Mouse (Mus musculus): ENCODE data around the gene Spred3. TPM values are rescaled to one million over a fixed set of nuclear protein-coding genes. Genes with fewer than 3 reads are reported as not detected.
A peak's percentile ranks its signal among the peaks of the same experiment; 100 is the strongest.

The Spred3 gene
- total RNA-seq, 2 experiments from 2014 or later: 42.3 to 52.3 TPM

GRCm38 (mm10) chr7:29134230-29134629 is 36.0 kb downstream of the Spred3 start:
- DNase-seq (ENCODE audit: low spot score in 2 of 2): no peak

GRCm38 (mm10) chr7:29128725-29129124 is 41.5 kb downstream of the Spred3 start:
- no peak for DNase-seq (ENCODE audit: low spot score in 2 of 2)

GRCm38 (mm10) chr7:29126173-29126915 is 43.9 kb downstream of the Spred3 start:
- DNase-seq (ENCODE audit: low spot score in 2 of 2): peak; percentile 18 to 23

GRCm38 (mm10) chr7:29124970-29125369 is 45.2 kb downstream of the Spred3 start, which contains the start of gene Ryr1:
Gene Ryr1, minus strand, starts transcription at chr7:29125179.
- DNase-seq (ENCODE audit: low spot score in 2 of 2): no peak

GRCm38 (mm10) chr7:29123531-29124358 is 46.5 kb downstream of the Spred3 start:
- no peak for DNase-seq (ENCODE audit: low spot score in 2 of 2)

- DNase-seq (ENCODE audit: low spot score in 2 of 2): no peak
These were observed 47.4 kb downstream of the Spred3 start for GRCm38 (mm10) chr7:29122821-29123220.

- DNase-seq (ENCODE audit: low spot score in 2 of 2): no peak
These were observed 50.7 kb downstream of the Spred3 start for GRCm38 (mm10) chr7:29119526-29119925.

- no peak for DNase-seq (ENCODE audit: low spot score in 2 of 2)
These were observed 51.9 kb downstream of the Spred3 start for GRCm38 (mm10) chr7:29118142-29118851.

- peak; percentile 15 to 21 for DNase-seq (ENCODE audit: low spot score in 2 of 2)
These were observed 60.9 kb downstream of the Spred3 start for GRCm38 (mm10) chr7:29108992-29109955.

Other genes with a start within 250 kb of the Spred3 start
- gene Actn4, start 208.1 kb downstream of the Spred3 start, total RNA-seq (2021): 100 to 1,000 TPM; 123 to 132 TPM
- gene Eif3k, start 188.5 kb downstream of the Spred3 start, total RNA-seq (2021): 100 to 1,000 TPM; 159 to 164 TPM
- 1 to 10 TPM; 2.7 to 4.1 TPM for gene Map4k1, start 188.4 kb downstream of the Spred3 start, total RNA-seq (2021)
- 10 to 100 TPM in 1 of 2 experiments, 1 to 10 TPM in 1; 9.3 to 12.2 TPM for gene Ryr1, start 45.2 kb downstream of the Spred3 start, total RNA-seq (2021)
- 1 to 10 TPM; 1.1 to 1.5 TPM for gene Rasgrp4, start 35.6 kb downstream of the Spred3 start, total RNA-seq (2021)
- 10 to 100 TPM; 29.4 to 32.7 TPM for gene Fam98c, start 14.2 kb downstream of the Spred3 start, total RNA-seq (2021)
- 1 to 10 TPM; 1.2 to 1.3 TPM for gene Ggn, start 201 bp downstream of the Spred3 start, total RNA-seq (2021)
- 100 to 1,000 TPM; 153 to 169 TPM for gene Psmd8, start 10.3 kb upstream of the Spred3 start, total RNA-seq (2021)
- 1 to 10 TPM; 1.6 to 1.8 TPM for gene Catsperg1, start 43.6 kb upstream of the Spred3 start, total RNA-seq (2021)
- 1 to 10 TPM; 2.9 to 3.8 TPM for gene Kcnk6, start 62.1 kb upstream of the Spred3 start, total RNA-seq (2021)
- 10 to 100 TPM; 42.3 to 49.5 TPM for gene Yif1b, start 67.9 kb upstream of the Spred3 start, total RNA-seq (2021)
- gene 2200002D01Rik, start 78.1 kb upstream of the Spred3 start, total RNA-seq (2021): not detected
- gene Spint2, start 111.5 kb upstream of the Spred3 start, total RNA-seq (2021): 10 to 100 TPM; 16.0 to 27.0 TPM
- 10 to 100 TPM; 10.8 to 11.0 TPM for gene Ppp1r14a, start 118.9 kb upstream of the Spred3 start, total RNA-seq (2021)
- 100 to 1,000 TPM in 1 of 2 experiments, 10 to 100 TPM in 1; 96.1 to 111 TPM for gene Dpf1, start 133.5 kb upstream of the Spred3 start, total RNA-seq (2021)

Data from layer of hippocampus, postnatal 14 days (tissue).